Mouse (Mus musculus) CD4-positive helper T cell, adult 2 months (primary cell): ENCODE measurements at regions not wholly inside any gene's neighbourhood (a gene's known extent, or its start where the extent isn't known, plus 50 kb on each side); places are given as distances from the start of the nearest gene placed in this dataset.

Experiments used
- DNase-seq: peaks from one replicate; pipeline ENCODE4 v3.0.0-alpha.2; 2012; ENCODE audit warnings: low read depth, missing footprints, low spot score

DNA sequence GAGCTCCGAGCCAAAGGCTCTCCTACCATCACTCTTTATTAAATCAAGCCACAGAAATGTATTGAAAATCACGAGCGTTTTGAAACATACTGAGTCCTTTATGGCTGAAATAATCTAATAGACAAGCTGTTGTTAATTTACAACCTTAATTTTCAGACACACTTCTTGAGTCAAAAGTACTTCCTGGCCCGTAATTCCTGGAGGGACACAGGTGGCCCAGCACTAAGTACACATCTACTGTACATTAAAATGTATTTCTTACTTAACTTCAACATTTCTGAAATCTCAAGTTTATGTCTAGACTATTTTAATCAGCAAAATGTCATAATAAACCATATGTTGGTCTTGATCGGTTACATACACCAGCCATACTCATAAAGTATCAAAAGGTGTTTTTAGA, 2163.3 kb upstream of the Gm7489 start:
- DNase-seq, result no peak

DNA sequence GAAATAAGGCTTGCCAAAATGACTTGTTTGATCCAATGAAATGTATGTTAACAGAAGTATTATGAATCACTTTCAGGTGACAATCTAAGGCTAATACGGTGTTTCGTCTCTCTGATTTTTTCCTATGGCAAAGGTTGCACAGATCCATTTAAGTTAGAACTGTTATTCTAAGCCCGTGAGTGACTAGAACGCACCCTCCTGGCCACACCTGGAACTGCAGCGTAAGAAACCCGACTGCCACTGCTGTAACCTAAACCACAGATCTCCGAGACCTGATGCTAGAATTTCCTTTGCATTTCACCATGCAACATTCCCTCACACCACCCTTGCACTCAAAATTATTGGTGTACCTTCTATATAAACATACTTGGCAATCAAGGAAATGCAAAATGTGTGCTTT, 2160.6 kb upstream of the Gm7489 start:
- peak; percentile 23 for DNase-seq

DNA sequence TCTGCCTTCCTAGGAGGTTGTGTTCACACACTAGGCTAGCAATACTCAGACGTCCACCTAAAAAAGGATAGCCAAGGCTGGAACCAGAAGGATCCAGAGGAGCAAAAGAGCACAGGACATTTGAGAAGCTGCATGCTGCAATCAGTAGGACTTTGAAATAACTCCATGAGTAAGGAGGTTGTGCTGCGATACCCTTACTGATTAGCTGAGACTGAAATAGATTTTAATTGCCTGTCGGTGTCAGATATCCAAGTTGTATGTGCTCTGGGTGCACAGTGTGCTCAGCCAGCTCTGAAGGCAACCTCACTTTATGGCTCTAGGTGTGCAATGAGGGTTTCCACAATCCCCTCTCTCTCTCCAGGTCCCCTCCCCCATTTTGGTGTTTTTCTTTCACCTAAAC, 2159.2 kb upstream of the Gm7489 start:
- no peak for DNase-seq

- peak; percentile 69 for DNase-seq
These were observed 2154.6 kb upstream of the Gm7489 start for GRCm38 (mm10) chr15:51730106-51730505.

DNA sequence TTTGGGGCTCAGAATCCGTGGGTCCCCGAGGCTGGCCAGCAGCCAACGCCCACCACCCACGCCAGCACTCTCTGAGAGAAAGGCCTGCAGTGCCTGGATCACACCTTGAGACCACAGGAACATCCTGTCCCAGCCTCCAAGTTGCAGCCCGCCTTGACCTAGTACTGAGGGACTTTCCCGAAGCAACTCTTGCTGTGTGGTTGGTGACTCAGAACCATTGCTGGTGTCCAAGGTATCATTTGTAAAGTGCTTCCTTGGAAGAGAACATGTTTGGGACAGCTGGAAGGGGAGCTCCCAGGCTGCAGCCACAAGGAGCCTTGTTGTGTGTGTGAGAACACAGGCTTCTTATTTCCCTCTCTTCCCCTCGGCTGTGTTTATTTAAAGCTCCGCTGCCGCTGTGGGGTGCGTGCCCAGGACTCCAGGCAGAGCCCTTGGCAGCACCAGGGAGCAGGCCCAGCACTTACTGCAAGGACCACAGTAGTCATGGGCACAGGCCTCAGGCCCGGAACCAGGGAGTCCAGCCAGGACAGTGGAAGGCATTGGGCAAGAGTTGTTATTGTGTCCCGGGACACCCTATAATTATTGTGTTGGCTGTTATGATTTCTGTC, 2153.8 kb upstream of the Gm7489 start:
- DNase-seq, result peak; percentile 81

DNA sequence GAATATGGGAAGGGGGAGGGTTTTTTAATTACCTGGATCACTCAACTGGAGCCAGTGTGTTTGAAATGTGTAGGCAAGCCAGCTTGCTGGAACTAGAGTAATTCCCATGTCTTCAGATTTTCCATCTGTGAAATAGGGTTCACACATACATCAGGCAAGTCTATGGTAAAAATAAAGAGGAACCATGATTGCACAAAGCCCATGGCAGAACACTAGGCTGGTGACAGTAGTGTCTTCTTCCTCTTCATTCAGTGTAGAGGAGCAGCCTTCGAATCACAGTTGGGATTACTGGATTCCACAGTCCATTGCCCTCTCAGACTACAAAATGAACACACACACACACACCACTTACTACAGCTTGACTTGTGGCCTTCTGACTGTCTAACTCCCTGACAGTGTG, 2150.5 kb upstream of the Gm7489 start:
- no peak for DNase-seq
